Mouse (Mus musculus) MEL (cell line): ENCODE measurements around the gene Sub1. TPM values are rescaled to one million over a fixed set of nuclear protein-coding genes. Genes with fewer than 3 reads are reported as not detected.

Experiments
- DNase-seq: peaks from one replicate; pipeline ENCODE4 v3.0.0; 2011; ENCODE audit warnings: low read depth, low spot score
- H3K27ac ChIP-seq: 2 replicates; pipeline ENCODE4 v1.5.1; 2012; ENCODE audit warnings: low read depth, mild to moderate bottlenecking, control low read depth, low read length, moderate library complexity; ENCODE audit not compliant: control insufficient read depth
- H3K27me3 ChIP-seq, 2 experiments: fragments of 150-350 bp in 1 of 2; sonication (generic) in 1 of 2; 2 replicates each; pipeline ENCODE4 v1.6.1; 2012; ENCODE audit warnings: low read length in 2 of 2, mild to moderate bottlenecking in 2 of 2, improper control_type of control experiment in 1 of 2, moderate library complexity in 1 of 2; ENCODE audit not compliant: insufficient read depth in 2 of 2, control insufficient read depth in 1 of 2
- H3K36me3 ChIP-seq, 2 experiments: 2 replicates each; pipeline ENCODE4 v1.6.1; 2012 to 2014; ENCODE audit warnings: low read length in 2 of 2, improper control_type of control experiment in 1 of 2, inconsistent platforms in 1 of 2, mild to moderate bottlenecking in 1 of 2; ENCODE audit not compliant: insufficient read depth in 2 of 2, control insufficient read depth in 1 of 2
- H3K4me1 ChIP-seq, 2 experiments: fragments of 150-350 bp in 1 of 2; sonication (generic) in 1 of 2; 2 replicates each; pipeline ENCODE4 v1.6.1; 2012; ENCODE audit warnings: low read length in 2 of 2, improper control_type of control experiment in 1 of 2, mild to moderate bottlenecking in 1 of 2; ENCODE audit not compliant: insufficient read depth in 2 of 2, control insufficient read depth in 1 of 2
- H3K4me3 ChIP-seq, 2 experiments: fragments of 150-350 bp in 1 of 2; sonication (generic) in 1 of 2; 2 replicates each; pipeline ENCODE4 v1.5.1; 2012; ENCODE audit warnings: low read depth in 2 of 2, low read length in 2 of 2, mild to moderate bottlenecking in 2 of 2, moderate library complexity in 2 of 2, control low read depth in 1 of 2, improper control_type of control experiment in 1 of 2; ENCODE audit not compliant: control insufficient read depth in 1 of 2, insufficient read depth in 1 of 2
- H3K79me2 ChIP-seq: 2 replicates; pipeline ENCODE4 v1.6.1; 2012; ENCODE audit warnings: mild to moderate bottlenecking, low read length, moderate library complexity; ENCODE audit not compliant: control insufficient read depth, poor library complexity, insufficient read depth
- H3K9ac ChIP-seq: 2 replicates; pipeline ENCODE4 v1.6.1; 2012; ENCODE audit warnings: low read depth, mild to moderate bottlenecking, control low read depth, low read length, moderate library complexity; ENCODE audit not compliant: control insufficient read depth, poor library complexity, severe bottlenecking
- H3K9me3 ChIP-seq: fragments of 150-350 bp; sonication (generic); replicated peaks from 2 replicates; pipeline ENCODE4 v1.6.1; 2012; ENCODE audit warnings: mild to moderate bottlenecking, low read length, improper control_type of control experiment, moderate library complexity; ENCODE audit not compliant: insufficient read depth
- BHLHE40 ChIP-seq: IDR thresholded peaks from 2 replicates; pipeline ENCODE4 v1.6.1; 2012; ENCODE audit warnings: low read depth, mild to moderate bottlenecking, inconsistent platforms, low read length, improper control_type of control experiment, borderline replicate concordance
- CHD2 ChIP-seq: IDR thresholded peaks from 2 replicates; pipeline ENCODE4 v1.6.1; 2011; ENCODE audit warnings: low read length, improper control_type of control experiment
- E2F4 ChIP-seq: IDR thresholded peaks from 2 replicates; pipeline ENCODE4 v1.6.1; 2011; ENCODE audit warnings: low read depth, low read length, improper control_type of control experiment, borderline replicate concordance
- EP300 ChIP-seq, 2 experiments: IDR thresholded peaks; 2 replicates each; pipeline ENCODE4 v1.6.1; 2011; ENCODE audit warnings: improper control_type of control experiment in 2 of 2, low read length in 2 of 2, low read depth in 1 of 2, mild to moderate bottlenecking in 1 of 2
- ETS1 ChIP-seq: IDR thresholded peaks from 2 replicates; pipeline ENCODE4 v1.6.1; 2012; ENCODE audit warnings: low read depth, mild to moderate bottlenecking, inconsistent platforms, low read length, improper control_type of control experiment, moderate library complexity
- GABPA ChIP-seq: IDR thresholded peaks from 2 replicates; pipeline ENCODE4 v1.6.1; 2012; ENCODE audit warnings: low read depth, mild to moderate bottlenecking, inconsistent platforms, low read length, improper control_type of control experiment, moderate library complexity
- GATA1 ChIP-seq: IDR thresholded peaks from 2 replicates; pipeline ENCODE4 v1.6.1; 2011; ENCODE audit warnings: low read depth, low read length, improper control_type of control experiment
- KAT2A ChIP-seq: conservative IDR thresholded peaks from 2 replicates; pipeline ENCODE4 v1.6.1; 2012; ENCODE audit warnings: low read depth, low read length, improper control_type of control experiment, inconsistent platforms
- MAFK ChIP-seq: IDR thresholded peaks from 2 replicates; pipeline ENCODE4 v1.6.1; 2011; ENCODE audit warnings: low read depth, mild to moderate bottlenecking, low read length, improper control_type of control experiment, borderline replicate concordance
- MAX ChIP-seq: IDR thresholded peaks from 2 replicates; pipeline ENCODE4 v1.6.1; 2011; ENCODE audit warnings: low read length, improper control_type of control experiment
- MXI1 ChIP-seq: IDR thresholded peaks from 2 replicates; pipeline ENCODE4 v1.6.1; 2011; ENCODE audit warnings: mild to moderate bottlenecking, low read depth, low read length, improper control_type of control experiment
- MYC ChIP-seq: IDR thresholded peaks from 2 replicates; pipeline ENCODE4 v1.6.1; 2011; ENCODE audit warnings: low read depth, mild to moderate bottlenecking, low read length, improper control_type of control experiment, moderate library complexity
- NRF1 ChIP-seq: IDR thresholded peaks from 2 replicates; pipeline ENCODE4 v1.6.1; 2014; ENCODE audit warnings: low read depth, mild to moderate bottlenecking, inconsistent platforms, low read length, improper control_type of control experiment, moderate library complexity; ENCODE audit not compliant: poor library complexity, insufficient read depth, severe bottlenecking
- RCOR1 ChIP-seq: IDR thresholded peaks from 2 replicates; pipeline ENCODE4 v1.6.1; 2012; ENCODE audit warnings: low read depth, mild to moderate bottlenecking, inconsistent platforms, low read length, improper control_type of control experiment
- SIN3A ChIP-seq: IDR thresholded peaks from 2 replicates; pipeline ENCODE4 v1.6.1; 2012; ENCODE audit warnings: low read length, improper control_type of control experiment, inconsistent platforms
- TBP ChIP-seq: IDR thresholded peaks from 2 replicates; pipeline ENCODE4 v1.8.0; 2011; ENCODE audit warnings: low read depth, low read length, improper control_type of control experiment
- USF1 ChIP-seq: IDR thresholded peaks from 2 replicates; pipeline ENCODE4 v1.6.1; 2014; ENCODE audit warnings: low read depth, mild to moderate bottlenecking, inconsistent platforms, low read length, improper control_type of control experiment, moderate library complexity
- ZC3H11A ChIP-seq: IDR thresholded peaks from 2 replicates; pipeline ENCODE4 v1.6.1; 2012; ENCODE audit warnings: low read depth, mild to moderate bottlenecking, inconsistent platforms, low read length, improper control_type of control experiment
- ZKSCAN1 ChIP-seq: IDR thresholded peaks from 2 replicates; pipeline ENCODE4 v1.6.1; 2012; ENCODE audit warnings: low read depth, mild to moderate bottlenecking, inconsistent platforms, low read length, improper control_type of control experiment, moderate library complexity
- ZNF384 ChIP-seq: IDR thresholded peaks from 2 replicates; pipeline ENCODE4 v1.6.1; 2012; ENCODE audit warnings: low read depth, mild to moderate bottlenecking, inconsistent platforms, low read length, improper control_type of control experiment
- polyA plus RNA-seq, 2 experiments: library from polyadenylated mRNA; stranded (reverse) in 1 of 2; unstranded in 1 of 2; fragments of >175 nt in 1 of 2; fragments of >200 nt in 1 of 2; gene quantifications; 2 replicates each; pipeline versions ENCODE4 v1.2.1 to v1.2.4; 2012; ENCODE audit warnings: low replicate concordance in 2 of 2, low read depth in 1 of 2; ENCODE audit not compliant: insufficient read length in 2 of 2, insufficient read depth in 1 of 2, missing spikeins in 1 of 2
- total RNA-seq: library from RNA; depleted of rRNA; stranded (reverse); fragments of 300-350 nt; gene quantifications from 2 replicates; pipeline ENCODE4 v1.2.3, GENCODE M21; 2012

Gene Sub1
- total and polyA plus RNA-seq, 3 experiments = 369 to 710 TPM; not detected in 1

GRCm38 (mm10) chr15:12010602-12011044 is 13.8 kb upstream of the Sub1 start:
- Histone ChIP-seq H3K4me3 (peak overlapping the region in 1 of 2 experiments; percentile 13; a peak in 2 of 4 replicates), H3K9me3 (no peaks in the 10 kb centered on the region), H3K27me3 (peaks cover 1 to 2% of the 10 kb centered on the region in 2 experiments; a peak in 2 of 4 replicates), H3K4me1 (peaks cover 5 to 24% of the 10 kb centered on the region in 2 experiments), H3K36me3 (peaks cover 0 to 18% of the 10 kb centered on the region in 2 experiments; a peak in 2 of 4 replicates), H3K27ac (no peak overlapping the region), H3K79me2 (no peaks in the 10 kb centered on the region), H3K9ac (no peak overlapping the region)
- peak; percentile 29 for DNase-seq
- TF ChIP-seq MAFK = no peak
- TF ChIP-seq GABPA = no peak
- TF ChIP-seq BHLHE40 = no peak
- no peak for TF ChIP-seq KAT2A
- no peak for TF ChIP-seq E2F4
- TF ChIP-seq CHD2 = no peak
- no peak for TF ChIP-seq USF1
- no peak for TF ChIP-seq RCOR1
- no peak for TF ChIP-seq TBP

GRCm38 (mm10) chr15:12009712-12010601 is 13.2 kb upstream of the Sub1 start:
- peak overlapping the region; percentile 24 to 38 for H3K4me3 ChIP-seq
- peak; percentile 46 for DNase-seq
- H3K27ac ChIP-seq = no peak overlapping the region
- peaks cover 1 to 2% of the 10 kb centered on the region in 2 experiments; a peak in 2 of 4 replicates for H3K27me3 ChIP-seq
- H3K9me3 ChIP-seq = no peaks in the 10 kb centered on the region
- peaks cover 0 to 18% of the 10 kb centered on the region in 2 experiments; a peak in 2 of 4 replicates for H3K36me3 ChIP-seq
- H3K79me2 ChIP-seq = no peaks in the 10 kb centered on the region
- no peak overlapping the region for H3K9ac ChIP-seq
- H3K4me1 ChIP-seq = peaks cover 5 to 24% of the 10 kb centered on the region in 2 experiments
- no peak for TF ChIP-seq ETS1
- TF ChIP-seq ZNF384 = peak; percentile 94
- TF ChIP-seq TBP = 0 out of 2 replicates have a peak, but pooled peaks have one; percentile 12

DNA sequence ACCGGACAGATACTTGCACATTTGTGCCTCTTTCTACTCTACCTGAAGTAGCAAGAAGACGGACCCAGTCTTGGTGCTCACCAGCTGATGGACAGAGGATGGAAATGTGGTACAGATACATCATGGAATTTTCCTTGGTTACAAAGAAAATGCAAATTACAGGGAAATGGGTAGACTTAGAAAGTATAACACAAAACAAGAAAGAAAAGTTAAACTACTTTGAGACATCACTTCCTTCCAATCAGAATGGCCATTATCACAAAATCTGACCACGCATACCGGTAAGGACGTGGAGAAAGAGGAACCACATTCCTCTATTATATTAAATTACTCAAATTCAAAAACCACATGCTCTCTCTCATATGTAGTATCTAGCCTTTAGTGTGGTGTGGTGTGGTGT is 12.1 kb upstream of the Sub1 start:
- Histone ChIP-seq H3K27me3 (peaks cover 1 to 3% of the 10 kb centered on the region in 2 experiments), H3K4me1 (peaks cover 5 to 24% of the 10 kb centered on the region in 2 experiments), H3K27ac (no peak overlapping the region), H3K36me3 (peaks cover 0 to 18% of the 10 kb centered on the region in 2 experiments; a peak in 2 of 4 replicates), H3K9me3 (no peaks in the 10 kb centered on the region), H3K4me3 (no peak overlapping the region), H3K9ac (no peak overlapping the region), H3K79me2 (no peaks in the 10 kb centered on the region)
- TF ChIP-seq GATA1 (peak; percentile 31; the same call in 1 of the 2 replicates), RCOR1 (peak; percentile 80), ETS1 (peak; percentile 41; the same call in 1 of the 2 replicates), ZC3H11A (no peak), EP300 (IDR thresholded peaks at IDR 0.05; ENCODE audit: low read depth in 1 of 2, low read length in 2 of 2) (peak; percentile 20 to 41; a peak in 3 of 4 replicates), SIN3A (peak; percentile 47; the same call in 1 of the 2 replicates), MAX (peak; percentile 50; the same call in 1 of the 2 replicates), MYC (peak; percentile 88; the same call in 1 of the 2 replicates), ZKSCAN1 (no peak), NRF1 (no peak), MXI1 (peak; percentile 64)
- DNase-seq = peak; percentile 66
